Mouse (Mus musculus): ENCODE results near the gene Gm5916.

The Gm5916 gene

DNA sequence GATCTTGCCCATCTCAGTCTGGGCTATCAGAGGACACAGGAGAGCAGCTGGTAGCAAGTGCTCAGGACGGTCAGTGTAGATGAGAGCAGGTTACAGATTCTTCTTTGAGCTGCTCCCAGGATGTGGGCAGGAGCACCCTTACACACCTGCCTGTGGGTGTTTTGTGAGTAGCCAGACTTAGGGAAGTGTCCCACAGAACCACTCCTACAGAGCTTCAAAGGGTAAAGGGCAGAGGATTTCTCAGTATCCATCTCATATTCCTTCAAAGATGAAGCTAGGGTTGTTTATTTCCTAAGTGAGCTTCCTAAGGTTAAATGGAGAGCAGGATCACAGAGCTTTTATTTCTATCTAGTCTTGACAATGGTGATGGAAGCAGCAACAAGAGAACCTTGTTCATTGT lies at the start of gene Gm5916:
TSS of gene Gm5916 (minus strand) at position 101 of the 400 bp plus-strand sequence.
- no peak for DNase-seq (ENCODE audit: extremely low spot score, low spot score)
